In genomic region chr9:21380868-21381267, GRCm38 (mm10) we compare ENCODE assay signal across 15 mouse cellular contexts.
"Had no signal": no experiment of that assay in that cellular context is flagged by ENCODE, and none has a peak within 500 bp of the region (broad histone marks: within the 10 kb centered on the region; RNA-seq: fewer than 3 reads in every experiment).

No protein-coding gene starts in this region.

- H3K4me1 ChIP-seq: limb, embryonic 10.5 days had no signal

- DNase-seq: kidney, adult 18-20 months; kidney, postnatal 10 days; kidney, postnatal 4 days; lung, adult 2 months; lung, postnatal 10 days; retina, postnatal 1 day; thymus, postnatal 4 days had no signal

- H3K4me2 ChIP-seq: liver, embryonic 11.5 days; liver, embryonic 15.5 days; midbrain, embryonic 11.5 days; midbrain, embryonic 15.5 days; neural tube, embryonic 12.5 days had no signal

- H3K27me3 ChIP-seq: liver, embryonic 15.5 days; megakaryocyte, embryonic 14.5 days; midbrain, embryonic 15.5 days; neural tube, embryonic 12.5 days had no signal

- H3K9me3 ChIP-seq: limb, embryonic 10.5 days; liver, embryonic 15.5 days; megakaryocyte, embryonic 14.5 days; midbrain, embryonic 15.5 days; neural tube, embryonic 12.5 days had no signal

- H3K36me3 ChIP-seq: midbrain, embryonic 15.5 days; neural tube, embryonic 12.5 days had no signal

- H3K27ac ChIP-seq: limb, embryonic 10.5 days; liver, embryonic 15.5 days; macrophage; midbrain, embryonic 15.5 days; neural tube, embryonic 12.5 days had no signal

- H3K9ac ChIP-seq: liver, embryonic 15.5 days; midbrain, embryonic 15.5 days; neural tube, embryonic 12.5 days had no signal

- ATAC-seq: midbrain, embryonic 15.5 days had no signal

- H3K4me3 ChIP-seq: limb, embryonic 10.5 days; liver, embryonic 15.5 days; megakaryocyte, embryonic 14.5 days; midbrain, embryonic 15.5 days; neural tube, embryonic 12.5 days had no signal
